Mouse (Mus musculus): Measurements from ENCODE around the gene Hspb3. TPM values are rescaled to one million over a fixed set of nuclear protein-coding genes. Genes with fewer than 3 reads are reported as not detected.

The Hspb3 gene
- polyA plus RNA-seq, 2 experiments = not detected

DNA sequence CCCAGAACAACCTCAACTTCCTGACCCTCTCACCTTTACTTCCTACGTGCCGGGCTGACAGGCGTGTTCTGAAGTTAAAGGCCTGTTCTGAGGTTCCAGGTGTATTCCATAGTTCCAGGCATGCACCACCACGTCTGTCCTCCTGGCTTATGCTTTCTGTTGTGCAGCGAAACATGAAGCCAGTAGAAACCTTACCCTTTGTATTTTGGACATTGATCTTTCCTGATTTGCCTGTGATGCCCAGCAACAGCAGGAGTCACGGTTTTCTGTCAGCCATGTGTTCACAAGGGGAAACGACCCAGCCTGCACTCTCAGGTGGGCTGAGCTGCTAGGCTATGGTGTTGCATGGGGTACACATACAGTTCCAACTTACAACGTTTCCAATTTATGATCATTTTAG lies 35.9 kb downstream of the Hspb3 start:
- no peak for DNase-seq (ENCODE audit: low read depth in 3 of 3, low spot score in 3 of 3)

DNA sequence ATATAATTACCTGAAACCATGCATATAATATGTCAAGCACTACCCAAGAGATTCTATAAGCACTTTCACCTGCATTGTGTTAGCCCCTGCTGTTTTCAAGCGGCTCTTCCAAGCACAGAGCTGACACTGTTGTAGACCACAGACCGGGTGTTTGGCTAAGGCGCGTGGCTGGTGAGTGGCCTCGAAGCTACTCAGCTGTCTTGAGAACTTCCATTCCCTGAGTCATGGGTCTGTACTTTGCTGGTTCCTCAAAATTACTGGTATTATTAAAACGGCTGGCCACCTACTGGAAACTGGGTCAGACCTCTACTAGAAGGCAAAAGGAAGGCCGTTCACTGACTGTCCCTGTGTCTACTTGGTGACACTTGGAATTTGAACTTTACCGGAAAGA lies 40.6 kb downstream of the Hspb3 start:
- Histone ChIP-seq H3K4me3 (ENCODE audit: insufficient read depth in 1 of 2, low read depth in 2 of 2, low read length in 2 of 2) (no peak overlapping the region), H3K4me1 (replicated peaks; ENCODE audit: control insufficient read depth in 2 of 2, insufficient read depth in 2 of 2, low read length in 1 of 2) (peaks cover 0 to 2% of the 10 kb centered on the region in 2 experiments; a peak in 3 of 4 replicates), H3K4me2 (ENCODE audit: low read depth) (no peak overlapping the region), H3K27me3 (ENCODE audit: control insufficient read depth, insufficient read depth, low read length) (no peaks in the 10 kb centered on the region), H3K9me3 (ENCODE audit: control insufficient read depth, low read length) (no peaks in the 10 kb centered on the region), H3K27ac (no peak overlapping the region), H3K9ac (replicated peaks) (no peak overlapping the region), H3K36me3 (replicated peaks; ENCODE audit: control insufficient read depth, insufficient read depth, low read depth) (no peaks in the 10 kb centered on the region)
- no peak for DNase-seq (ENCODE audit: low read depth in 3 of 3, low spot score in 3 of 3)
- WGBS (ENCODE audit: insufficient replicate concordance) = 43% methylated on average over 8 of the region's 8 CpGs
- TF ChIP-seq CTCF (IDR thresholded peaks at IDR 0.05; ENCODE audit: low read depth) = no peak
- TF ChIP-seq EP300 (IDR thresholded peaks at IDR 0.05; ENCODE audit: low read depth) = no peak
- no peak for ATAC-seq (ENCODE audit: insufficient read depth)

More for the DNA sequence above, 35.9 kb downstream of the Hspb3 start:
- H3K27ac ChIP-seq = no peak overlapping the region
- 54% methylated on average over 8 of the region's 8 CpGs for WGBS (ENCODE audit: insufficient replicate concordance)
- no peak overlapping the region for H3K4me2 ChIP-seq (ENCODE audit: low read depth)
- TF ChIP-seq CTCF (IDR thresholded peaks at IDR 0.05; ENCODE audit: low read depth) (no peak), EP300 (IDR thresholded peaks at IDR 0.05; ENCODE audit: low read depth) (no peak)
- no peaks in the 10 kb centered on the region for H3K9me3 ChIP-seq (ENCODE audit: control insufficient read depth, low read length)
- no peaks in the 10 kb centered on the region for H3K36me3 ChIP-seq (replicated peaks; ENCODE audit: control insufficient read depth, insufficient read depth, low read depth)
- no peak overlapping the region for H3K4me3 ChIP-seq (ENCODE audit: insufficient read depth in 1 of 2, low read depth in 2 of 2, low read length in 2 of 2)
- no peak overlapping the region for H3K9ac ChIP-seq (replicated peaks)
- H3K4me1 ChIP-seq (replicated peaks; ENCODE audit: control insufficient read depth in 2 of 2, insufficient read depth in 2 of 2, low read length in 1 of 2) = no peaks in the 10 kb centered on the region
- no peaks in the 10 kb centered on the region for H3K27me3 ChIP-seq (ENCODE audit: control insufficient read depth, insufficient read depth, low read length)
- ATAC-seq (ENCODE audit: insufficient read depth) = no peak

DNA sequence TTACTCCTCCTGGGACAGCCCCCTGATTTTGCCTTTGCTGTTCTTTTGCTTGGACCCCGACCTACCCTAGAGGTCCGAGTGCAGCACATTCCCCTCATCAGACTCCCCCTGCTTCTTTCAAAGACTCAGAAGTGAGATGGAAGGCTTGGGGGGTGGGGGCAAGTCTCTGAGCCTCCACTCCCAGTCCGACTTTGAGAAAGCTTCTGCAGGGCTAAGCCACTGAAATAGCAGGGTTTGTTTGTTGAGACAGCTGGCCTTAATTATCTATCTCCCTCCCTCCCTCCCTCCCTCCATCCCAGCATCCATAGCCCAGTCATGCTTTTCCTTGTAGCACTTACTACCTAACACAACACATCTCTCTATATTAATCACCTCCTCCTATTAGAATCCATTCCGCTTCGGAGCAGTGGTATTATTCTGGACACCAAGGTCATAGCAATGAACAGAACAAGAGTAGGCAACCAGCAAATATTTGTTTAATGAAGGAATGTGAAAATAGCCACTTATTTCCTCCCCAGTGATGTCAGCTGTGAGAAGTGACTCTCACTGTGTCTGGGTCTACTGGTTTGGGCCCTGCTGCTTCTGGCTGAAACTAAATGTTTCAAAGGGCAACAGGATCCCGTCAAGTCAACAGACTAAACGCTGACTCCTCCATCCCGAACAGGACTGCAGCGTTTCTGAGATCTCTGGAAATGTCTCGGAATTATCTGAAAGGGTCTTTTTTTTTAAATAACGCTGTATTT lies 41.2 kb downstream of the Hspb3 start:
- WGBS (ENCODE audit: insufficient replicate concordance) = 58% methylated on average over 11 of the region's 11 CpGs
- H3K27me3 ChIP-seq (ENCODE audit: control insufficient read depth, insufficient read depth, low read length) = no peaks in the 10 kb centered on the region
- no peaks in the 10 kb centered on the region for H3K9me3 ChIP-seq (ENCODE audit: control insufficient read depth, low read length)
- peaks cover 0 to 2% of the 10 kb centered on the region in 2 experiments; a peak in 3 of 4 replicates for H3K4me1 ChIP-seq (replicated peaks; ENCODE audit: control insufficient read depth in 2 of 2, insufficient read depth in 2 of 2, low read length in 1 of 2)
- no peak overlapping the region for H3K9ac ChIP-seq (replicated peaks)
- H3K4me2 ChIP-seq (ENCODE audit: low read depth) = no peak overlapping the region
- no peaks in the 10 kb centered on the region for H3K36me3 ChIP-seq (replicated peaks; ENCODE audit: control insufficient read depth, insufficient read depth, low read depth)
- no peak overlapping the region for H3K27ac ChIP-seq
- no peak for ATAC-seq (ENCODE audit: insufficient read depth)
- DNase-seq (ENCODE audit: low read depth in 3 of 3, low spot score in 3 of 3) = no peak
- no peak overlapping the region for H3K4me3 ChIP-seq (ENCODE audit: insufficient read depth in 1 of 2, low read depth in 2 of 2, low read length in 2 of 2)
- TF ChIP-seq EP300 (IDR thresholded peaks at IDR 0.05; ENCODE audit: low read depth) (no peak), CTCF (IDR thresholded peaks at IDR 0.05; ENCODE audit: low read depth) (no peak)

DNA sequence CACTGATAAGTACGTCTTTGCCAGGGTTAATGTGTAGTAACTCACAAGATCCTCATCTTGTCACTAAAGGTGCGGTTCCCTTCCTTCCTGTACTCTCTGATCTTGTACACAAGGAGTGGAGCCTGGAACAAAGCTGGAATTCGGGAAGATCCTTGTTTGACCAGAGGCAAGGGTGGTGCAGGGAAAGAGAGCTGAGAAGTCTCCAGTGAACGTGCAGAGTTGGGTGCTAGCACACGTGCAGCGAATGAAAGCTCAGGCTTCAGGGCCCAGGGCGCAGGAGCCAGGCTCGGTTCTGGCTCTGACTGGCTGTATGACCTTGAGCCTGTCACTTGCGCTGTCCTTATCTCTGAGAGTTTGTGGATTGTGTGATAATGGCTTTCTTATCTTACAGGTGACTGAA lies 44.5 kb downstream of the Hspb3 start:
- 59% methylated on average over 9 of the region's 9 CpGs for WGBS (ENCODE audit: insufficient replicate concordance)
- Histone ChIP-seq H3K4me1 (replicated peaks; ENCODE audit: control insufficient read depth in 2 of 2, insufficient read depth in 2 of 2, low read length in 1 of 2) (peaks cover 0 to 15% of the 10 kb centered on the region in 2 experiments; a peak in 3 of 4 replicates), H3K4me3 (ENCODE audit: insufficient read depth in 1 of 2, low read depth in 2 of 2, low read length in 2 of 2) (no peak overlapping the region), H3K27me3 (ENCODE audit: control insufficient read depth, insufficient read depth, low read length) (no peaks in the 10 kb centered on the region), H3K9me3 (ENCODE audit: control insufficient read depth, low read length) (no peaks in the 10 kb centered on the region), H3K4me2 (ENCODE audit: low read depth) (no peak overlapping the region), H3K27ac (no peak overlapping the region), H3K9ac (replicated peaks) (no peak overlapping the region), H3K36me3 (replicated peaks; ENCODE audit: control insufficient read depth, insufficient read depth, low read depth) (no peaks in the 10 kb centered on the region; the same call in 1 of the 2 replicates)
- no peak for DNase-seq (ENCODE audit: low read depth in 3 of 3, low spot score in 3 of 3)
- ATAC-seq (ENCODE audit: insufficient read depth) = no peak
- no peak for TF ChIP-seq EP300 (IDR thresholded peaks at IDR 0.05; ENCODE audit: low read depth)
- no peak for TF ChIP-seq CTCF (IDR thresholded peaks at IDR 0.05; ENCODE audit: low read depth)

Data from liver, embryonic 14.5 days (tissue).